Mouse (Mus musculus) liver, embryonic 14.5 days (tissue): ENCODE measurements at regions not wholly inside any gene's neighbourhood (a gene's known extent, or its start where the extent isn't known, plus 50 kb on each side); places are given as distances from the start of the nearest gene placed in this dataset.

ENCODE experiments used
- CTCF ChIP-seq: IDR thresholded peaks from 2 replicates; pipeline ENCODE4 v1.5.1; 2016; ENCODE audit warnings: antibody characterized with exemption, low read depth, control low read depth
- EP300 ChIP-seq: IDR thresholded peaks from 2 replicates; pipeline ENCODE4 v1.6.1; 2016; ENCODE audit warnings: antibody characterized with exemption, low read depth

GRCm38 (mm10) chr4:153208822-153209221 is 273.8 kb downstream of the Ajap1 start:
- no peak for TF ChIP-seq EP300
- no peak for TF ChIP-seq CTCF
